Mouse (Mus musculus) midbrain, embryonic 11.5 days (tissue): ENCODE data around the gene Xpnpep2. TPM values are rescaled to one million over a fixed set of nuclear protein-coding genes. Genes with fewer than 3 reads are reported as not detected.

Experiments
- ATAC-seq: fragments of 200-750 bp; cut with Nextera tagmentation; 2 replicates; pipeline ENCODE4 v1.8.0; 2017; ENCODE audit warnings: moderate TSS enrichment, moderate library complexity; ENCODE audit not compliant: low FRiP score
- DNase-seq: peaks from one replicate; pipeline ENCODE4 v3.0.0; 2015; ENCODE audit warnings: low spot score; ENCODE audit errors: missing footprints
- H3K27ac ChIP-seq: fragments of 300-500 bp; sonication (generic); 2 replicates; pipeline ENCODE4 v1.5.1; 2014; ENCODE audit warnings: low read depth, low read length
- H3K27me3 ChIP-seq: fragments of 300-500 bp; sonication (generic); 2 replicates; pipeline ENCODE4 v1.6.1; 2014; ENCODE audit warnings: mild to moderate bottlenecking, low read length, moderate library complexity, mixed read lengths; ENCODE audit not compliant: control insufficient read depth, insufficient read depth
- H3K36me3 ChIP-seq: fragments of 300-500 bp; sonication (generic); 2 replicates; pipeline ENCODE4 v1.6.1; 2014; ENCODE audit warnings: mild to moderate bottlenecking, low read length, moderate library complexity, mixed read lengths; ENCODE audit not compliant: control insufficient read depth, insufficient read depth
- H3K4me1 ChIP-seq: fragments of 300-500 bp; sonication (generic); 2 replicates; pipeline ENCODE4 v1.6.1; 2014; ENCODE audit warnings: low read length; ENCODE audit not compliant: control insufficient read depth, insufficient read depth
- H3K4me2 ChIP-seq: fragments of 300-500 bp; sonication (generic); 2 replicates; pipeline ENCODE4 v1.6.1; 2014; ENCODE audit warnings: mild to moderate bottlenecking, moderate library complexity
- H3K4me3 ChIP-seq: fragments of 300-500 bp; sonication (generic); 2 replicates; pipeline ENCODE4 v1.5.1; 2014; ENCODE audit warnings: low read depth, low read length
- H3K9ac ChIP-seq: fragments of 300-500 bp; sonication (generic); 2 replicates; pipeline ENCODE4 v1.6.1; 2014; ENCODE audit warnings: low read length
- H3K9me3 ChIP-seq: fragments of 300-500 bp; sonication (generic); 2 replicates; pipeline ENCODE4 v1.6.1; 2016; ENCODE audit warnings: low read length; ENCODE audit not compliant: control insufficient read depth
- WGBS: fragments of 180-500 bp; shearing (Covaris S2); extraction: QIAGEN DNeasy Blood & Tissue Kit; methylation state at CpG from one replicate; pipeline ENCODE4 v1.1.7; 2014; 5-methylcytosine and 5-hydroxymethylcytosine counted together
- polyA plus RNA-seq: library from polyadenylated mRNA; unstranded; fragments of >200 nt; fragmentation: Nextera tagmentation; extraction: Ambion mirVana; gene quantifications from 2 replicates; pipeline ENCODE4 v1.2.1, GENCODE M21; 2014

Xpnpep2 gene
- polyA plus RNA-seq, result 2.2 and 2.9 TPM in 2 replicates

DNA sequence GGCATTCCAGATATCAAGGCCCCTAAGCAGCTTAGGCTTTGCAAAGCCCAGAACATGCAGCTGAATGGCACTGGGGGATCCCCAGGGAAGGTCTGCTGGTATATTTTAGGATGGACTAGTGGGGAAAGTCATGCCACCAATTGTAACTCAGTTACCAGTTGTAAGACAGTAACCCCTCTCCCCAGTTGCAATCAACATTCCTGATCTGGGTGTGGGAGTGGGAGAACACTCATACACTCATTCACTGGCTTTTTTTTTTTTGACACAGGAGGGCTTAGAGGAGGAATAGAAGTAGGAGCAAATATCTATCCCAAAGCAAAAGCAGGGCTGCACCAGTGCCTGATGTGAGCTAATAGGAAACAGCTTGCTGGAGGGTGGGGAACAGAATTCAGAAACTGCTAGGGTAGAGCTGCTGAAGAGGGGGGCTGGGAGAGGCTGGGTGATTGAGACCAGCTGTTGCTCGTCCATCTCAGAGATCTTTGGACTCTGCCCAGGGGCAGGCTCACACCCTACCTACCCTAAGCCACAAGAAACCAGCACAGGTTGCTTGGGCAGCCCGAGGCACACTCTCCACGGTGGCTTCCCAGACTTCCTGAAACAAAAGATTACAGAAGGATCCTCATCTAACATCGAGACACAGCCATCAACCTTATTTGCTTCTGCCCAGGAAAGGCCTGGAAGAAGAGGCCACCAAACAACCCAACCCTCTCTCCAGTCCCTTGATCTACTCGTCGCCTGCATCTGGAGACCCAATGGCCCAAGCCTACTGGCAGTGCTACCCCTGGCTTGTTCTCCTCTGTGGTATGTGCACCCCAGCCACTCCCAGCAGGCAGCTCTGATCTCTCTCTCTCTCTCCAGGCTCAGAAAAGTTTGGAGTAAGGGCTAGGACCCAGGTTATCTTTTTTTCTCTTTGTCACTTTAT is at the start of gene Xpnpep2:
Xpnpep2 (plus strand) TSS at position 332 of the 922 bp plus-strand sequence.
- H3K27ac ChIP-seq, result no peak within 1 kb of the TSS
- no peak within 1 kb of the TSS for H3K4me2 ChIP-seq
- WGBS, result 67% methylated on average over 6 of the region's 6 CpGs
- DNase-seq, result no peak
- no peaks in the 10 kb centered on the region for H3K36me3 ChIP-seq
- H3K9me3 ChIP-seq, result no peaks in the 10 kb centered on the region
- no peak within 1 kb of the TSS for H3K4me3 ChIP-seq
- no peak within 1 kb of the TSS for H3K9ac ChIP-seq
- no peak for ATAC-seq
- H3K27me3 ChIP-seq, result no peaks in the 10 kb centered on the region
- no peaks in the 10 kb centered on the region for H3K4me1 ChIP-seq

DNA sequence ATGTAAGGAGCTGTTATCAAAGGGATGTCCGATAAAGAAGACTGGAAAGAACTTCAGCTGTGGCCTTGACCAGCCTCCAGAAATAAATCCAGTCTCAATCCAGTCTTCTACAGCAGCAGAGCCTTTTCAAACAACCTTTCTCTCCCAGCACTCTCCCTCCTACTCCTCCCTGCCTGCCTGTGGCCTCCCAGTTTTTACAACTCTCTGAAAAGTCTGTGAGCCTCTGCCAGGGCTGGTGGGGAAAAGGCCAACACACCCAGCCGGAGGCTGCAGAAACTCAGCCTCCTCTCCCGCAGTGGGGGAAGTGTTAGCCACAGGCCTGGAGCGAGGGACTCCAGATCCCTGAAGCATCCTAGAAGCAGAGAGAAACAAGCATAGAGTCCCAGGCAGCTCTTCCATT is 46.0 kb upstream of the Xpnpep2 start:
- Histone ChIP-seq H3K36me3 (no peaks in the 10 kb centered on the region), H3K4me1 (no peaks in the 10 kb centered on the region; the same call in 1 of the 2 replicates), H3K9me3 (no peaks in the 10 kb centered on the region), H3K4me2 (no peak overlapping the region), H3K4me3 (no peak overlapping the region), H3K27me3 (no peaks in the 10 kb centered on the region), H3K9ac (no peak overlapping the region), H3K27ac (no peak overlapping the region)
- ATAC-seq, result no peak
- DNase-seq, result no peak
- 73% methylated on average over 4 of the region's 4 CpGs for WGBS

DNA sequence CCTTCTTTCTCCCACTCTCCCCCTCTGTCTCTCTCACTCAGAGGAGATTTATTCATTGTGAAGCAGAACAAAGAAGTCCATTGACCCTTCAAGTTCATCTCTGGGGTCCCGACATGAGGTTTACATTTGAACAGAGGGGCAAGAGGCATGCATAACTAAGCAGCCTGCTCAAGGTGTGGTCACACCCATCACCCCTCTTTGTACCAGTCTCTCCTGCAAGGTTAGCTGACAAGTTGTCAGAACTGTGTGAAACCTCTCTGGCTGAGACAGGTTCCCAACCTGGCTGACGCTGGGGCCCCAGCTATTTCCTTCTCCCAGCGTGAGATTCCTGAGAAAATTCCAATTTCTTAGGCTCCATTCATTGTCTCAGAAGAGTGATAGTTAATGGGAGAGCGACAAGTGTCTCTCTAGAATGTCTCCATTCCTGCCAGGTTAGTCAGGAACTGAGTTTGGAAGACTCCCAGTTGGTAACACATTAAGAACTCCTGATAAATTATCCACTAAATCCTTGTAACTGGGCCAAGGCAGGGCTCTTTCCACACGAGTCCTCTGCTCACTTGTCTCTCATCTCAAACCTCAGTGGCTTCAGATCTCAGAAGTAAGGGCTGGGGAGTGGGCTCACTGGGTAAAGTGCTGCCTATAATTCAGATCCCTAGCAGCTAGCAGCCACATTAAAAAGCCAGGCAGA is 44.2 kb upstream of the Xpnpep2 start:
- ATAC-seq, result no peak
- WGBS, result 24% methylated on average over 5 of the region's 5 CpGs
- Histone ChIP-seq H3K9me3 (no peaks in the 10 kb centered on the region), H3K27ac (no peak overlapping the region), H3K4me2 (no peak overlapping the region), H3K27me3 (no peaks in the 10 kb centered on the region), H3K4me1 (no peaks in the 10 kb centered on the region; the same call in 1 of the 2 replicates), H3K4me3 (no peak overlapping the region), H3K36me3 (no peaks in the 10 kb centered on the region), H3K9ac (no peak overlapping the region)
- no peak for DNase-seq

DNA sequence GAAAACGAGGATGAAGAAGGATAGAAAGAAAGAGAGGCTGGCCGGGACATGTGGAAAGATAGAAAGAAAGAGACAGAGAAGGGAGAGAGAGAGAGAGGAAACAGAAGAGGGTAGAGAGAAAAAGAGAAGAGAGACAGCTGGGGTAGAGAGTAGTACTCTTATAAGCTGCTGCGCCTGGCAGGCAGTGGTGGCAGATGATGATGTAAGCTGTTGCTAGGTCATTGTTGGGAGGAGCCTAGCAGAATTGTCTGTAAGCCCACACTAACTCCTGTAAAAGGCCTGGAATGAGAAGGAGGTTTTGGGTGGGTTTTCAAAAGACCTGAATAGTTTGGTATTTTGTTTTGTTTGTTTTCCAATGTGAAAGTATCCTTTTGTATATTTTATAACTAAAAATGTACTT is 41.6 kb upstream of the Xpnpep2 start:
- Histone ChIP-seq H3K4me1 (no peaks in the 10 kb centered on the region; the same call in 1 of the 2 replicates), H3K4me3 (no peak overlapping the region), H3K9me3 (no peaks in the 10 kb centered on the region), H3K4me2 (no peak overlapping the region), H3K36me3 (no peaks in the 10 kb centered on the region), H3K27me3 (no peaks in the 10 kb centered on the region), H3K27ac (no peak overlapping the region), H3K9ac (no peak overlapping the region)
- no peak for DNase-seq
- WGBS, result 84% methylated on average over 3 of the region's 3 CpGs
- ATAC-seq, result no peak

DNA sequence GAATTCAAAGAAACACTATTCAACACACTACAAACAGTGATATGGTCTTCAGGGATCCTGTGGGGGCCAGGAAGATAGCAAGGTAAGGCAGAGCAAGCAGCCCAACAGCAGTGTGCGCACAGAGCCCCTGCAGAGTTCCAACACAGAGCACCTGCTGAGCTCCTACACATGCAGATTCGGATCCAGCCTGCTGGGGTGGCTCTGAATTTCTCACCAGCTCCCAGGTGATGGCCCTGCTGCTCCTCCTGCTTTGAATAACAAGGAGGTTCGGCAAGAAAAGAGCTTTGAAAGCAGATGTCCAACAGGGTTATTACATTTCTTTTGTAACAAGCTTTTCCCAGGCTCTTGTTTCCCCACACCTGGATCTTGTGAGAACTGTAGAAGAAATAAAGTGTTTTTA is 36.6 kb upstream of the Xpnpep2 start:
- no peaks in the 10 kb centered on the region for H3K36me3 ChIP-seq
- 22% methylated on average over 3 of the region's 3 CpGs for WGBS
- no peak for DNase-seq
- H3K4me2 ChIP-seq, result no peak overlapping the region
- H3K27me3 ChIP-seq, result peaks cover 2% of the 10 kb centered on the region; the same call in 1 of the 2 replicates
- no peaks in the 10 kb centered on the region for H3K4me1 ChIP-seq
- no peak overlapping the region for H3K9ac ChIP-seq
- no peak overlapping the region for H3K27ac ChIP-seq
- no peak for ATAC-seq
- H3K4me3 ChIP-seq, result no peak overlapping the region
- H3K9me3 ChIP-seq, result no peaks in the 10 kb centered on the region

DNA sequence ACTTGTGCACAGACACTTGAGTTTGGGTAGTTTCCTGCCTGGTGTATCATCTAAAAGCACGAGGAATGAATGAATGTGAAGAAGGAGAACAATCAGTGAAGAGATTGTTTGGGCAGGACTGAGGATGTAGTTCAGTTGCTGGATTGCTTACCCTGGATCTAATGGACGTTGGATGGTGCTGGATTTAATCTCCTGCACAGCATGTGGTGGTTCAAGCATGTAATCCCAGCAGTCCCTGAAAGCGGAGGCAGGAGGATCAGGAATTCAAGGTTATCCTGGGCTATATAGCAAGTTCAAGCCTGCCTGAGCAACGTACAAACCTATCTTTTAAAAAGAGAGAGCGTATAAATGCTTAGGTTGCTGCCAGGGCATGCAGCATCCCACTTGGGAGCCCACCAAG is 36.1 kb upstream of the Xpnpep2 start:
- Histone ChIP-seq H3K4me3 (no peak overlapping the region), H3K4me2 (no peak overlapping the region), H3K36me3 (no peaks in the 10 kb centered on the region), H3K27ac (no peak overlapping the region), H3K4me1 (no peaks in the 10 kb centered on the region), H3K9me3 (no peaks in the 10 kb centered on the region), H3K27me3 (peaks cover 2% of the 10 kb centered on the region; the same call in 1 of the 2 replicates), H3K9ac (no peak overlapping the region)
- DNase-seq (no peak), ATAC-seq (no peak)
- 27% methylated on average over 5 of the region's 5 CpGs for WGBS

DNA sequence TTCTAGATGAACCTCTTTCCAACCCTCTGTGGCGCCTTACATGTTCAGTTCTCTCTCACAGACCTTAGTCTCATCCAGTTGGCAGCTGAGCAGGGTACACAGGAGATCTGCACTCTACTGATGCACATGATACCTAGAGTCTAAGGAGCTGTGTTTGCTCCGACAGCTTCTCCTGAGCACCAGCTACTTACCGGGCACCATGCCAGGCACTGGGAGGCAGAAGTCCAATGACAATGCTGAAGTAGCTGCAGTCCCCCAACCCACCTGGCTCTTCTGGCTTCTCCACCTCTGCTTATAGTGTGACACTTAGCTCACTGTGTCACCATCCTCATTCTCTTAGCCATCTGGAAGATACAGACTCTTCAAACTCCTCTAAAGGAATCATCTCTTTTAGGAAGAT is 33.8 kb upstream of the Xpnpep2 start:
- 96% methylated on average over 3 of the region's 3 CpGs for WGBS
- H3K27ac ChIP-seq, result no peak overlapping the region
- no peak overlapping the region for H3K4me3 ChIP-seq
- H3K27me3 ChIP-seq, result peaks cover 2% of the 10 kb centered on the region; the same call in 1 of the 2 replicates
- no peaks in the 10 kb centered on the region for H3K36me3 ChIP-seq
- H3K9ac ChIP-seq, result no peak overlapping the region
- H3K4me1 ChIP-seq, result no peaks in the 10 kb centered on the region
- no peaks in the 10 kb centered on the region for H3K9me3 ChIP-seq
- H3K4me2 ChIP-seq, result no peak overlapping the region
- DNase-seq (no peak), ATAC-seq (no peak)

DNA sequence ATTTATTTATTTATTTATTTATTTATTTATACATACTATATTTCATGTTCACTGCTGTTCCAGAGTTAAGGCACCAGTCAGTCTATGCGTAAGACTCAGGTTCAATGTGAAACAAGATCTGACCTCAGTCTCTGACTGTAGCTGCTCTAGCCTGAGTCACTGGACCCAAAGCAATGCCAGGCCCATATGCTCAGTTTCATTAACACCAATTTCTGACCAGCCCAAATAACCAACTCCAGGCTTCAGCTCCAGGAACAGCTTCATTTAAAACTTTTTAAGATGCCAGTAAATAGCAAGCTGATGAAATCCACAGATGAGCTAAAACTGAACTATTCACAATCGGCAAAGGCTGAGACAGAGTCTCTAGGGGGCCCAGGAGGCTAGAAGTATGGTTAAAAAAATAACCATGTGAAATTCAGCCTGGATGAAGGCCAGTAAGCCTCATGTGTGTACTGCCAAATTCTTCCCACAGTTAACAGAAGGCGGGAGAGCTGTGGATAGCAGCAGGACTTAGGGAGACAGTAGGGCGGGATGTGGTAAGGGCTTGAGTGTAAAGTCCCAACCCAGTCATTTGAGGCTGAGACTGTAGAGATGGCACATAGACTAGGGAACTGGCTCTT is 31.6 kb upstream of the Xpnpep2 start:
- Histone ChIP-seq H3K9ac (no peak overlapping the region), H3K27ac (no peak overlapping the region), H3K36me3 (no peaks in the 10 kb centered on the region), H3K4me3 (no peak overlapping the region), H3K4me1 (no peaks in the 10 kb centered on the region), H3K9me3 (no peaks in the 10 kb centered on the region), H3K27me3 (peaks cover 2% of the 10 kb centered on the region; the same call in 1 of the 2 replicates), H3K4me2 (no peak overlapping the region)
- 80% methylated on average over 4 of the region's 4 CpGs for WGBS
- ATAC-seq, result no peak
- no peak for DNase-seq

DNA sequence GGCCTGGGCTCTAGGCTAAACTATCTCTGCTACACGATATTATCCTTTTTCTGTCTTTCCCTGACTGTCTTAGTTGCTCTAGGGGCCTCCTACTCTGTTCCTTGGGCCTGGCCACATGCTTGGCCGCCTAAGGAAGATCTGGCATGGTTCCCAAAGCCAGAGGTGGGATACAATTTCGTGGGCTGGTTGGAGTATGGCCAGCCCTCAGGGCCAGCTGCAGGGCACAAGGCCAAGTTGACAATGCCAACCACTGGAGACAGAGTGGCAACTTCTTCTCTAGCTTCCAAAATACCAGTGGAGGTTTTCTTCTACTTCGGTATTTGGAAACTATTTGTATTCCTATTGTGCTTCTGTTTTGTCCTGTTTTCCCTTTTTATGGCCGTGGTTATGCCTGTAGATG is 26.2 kb upstream of the Xpnpep2 start:
- Histone ChIP-seq H3K4me2 (no peak overlapping the region), H3K27ac (no peak overlapping the region), H3K4me1 (no peaks in the 10 kb centered on the region), H3K27me3 (no peaks in the 10 kb centered on the region), H3K4me3 (no peak overlapping the region), H3K9ac (no peak overlapping the region), H3K9me3 (no peaks in the 10 kb centered on the region), H3K36me3 (no peaks in the 10 kb centered on the region)
- WGBS, result 67% methylated on average over 5 of the region's 5 CpGs
- no peak for DNase-seq
- ATAC-seq, result no peak
